Mouse (Mus musculus) E14TG2a.4 (cell line): ENCODE data around the gene Gadd45gip1.

Source experiments
- CTCF ChIP-seq: conservative IDR thresholded peaks from 2 replicates; pipeline ENCODE4 v1.5.1; 2014; ENCODE audit warnings: low read length
- NANOG ChIP-seq: IDR thresholded peaks from 2 replicates; pipeline ENCODE4 v1.6.1; 2014; ENCODE audit warnings: borderline replicate concordance, low read length, mixed read lengths
- POU5F1 ChIP-seq: IDR thresholded peaks from 2 replicates; pipeline ENCODE4 v1.6.1; 2014; ENCODE audit warnings: low read length, borderline replicate concordance

DNA sequence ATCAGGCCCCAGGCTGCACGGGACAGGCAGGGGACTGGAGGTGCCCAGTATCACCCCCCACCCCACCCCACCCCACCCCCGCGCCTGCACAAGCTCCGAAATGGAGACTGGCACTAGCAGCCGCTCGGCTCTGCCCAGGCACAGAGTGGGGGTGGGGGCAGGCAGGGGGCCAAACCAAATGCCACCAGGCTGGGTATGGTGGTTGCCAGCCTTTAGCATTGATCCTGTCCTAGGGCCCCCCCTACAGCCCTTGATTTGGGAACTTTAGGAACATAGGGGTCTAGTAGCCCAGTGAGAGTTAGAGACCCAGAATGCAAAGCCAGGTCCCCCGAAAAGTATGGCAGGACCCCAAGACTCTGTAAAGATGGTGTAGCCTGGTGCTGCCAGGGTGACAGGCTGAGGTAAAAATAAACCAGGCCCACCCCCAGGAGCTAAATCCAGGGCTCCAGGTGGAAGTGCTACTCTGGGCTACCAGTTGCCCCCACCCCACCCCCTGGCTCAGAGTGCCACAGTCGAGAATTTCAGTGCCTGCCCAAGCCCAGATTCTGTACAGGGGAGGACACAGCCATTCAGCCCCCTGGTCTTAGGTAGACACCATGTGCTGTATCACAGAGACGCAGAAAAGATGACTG lies 41.4 kb upstream of the Gadd45gip1 start:
- TF ChIP-seq CTCF (no peak), POU5F1 (no peak), NANOG (no peak)
